Mouse (Mus musculus): ENCODE measurements around the gene Wdr46. TPM values are rescaled to one million over a fixed set of nuclear protein-coding genes. Genes with fewer than 3 reads are reported as not detected.

The Wdr46 gene
- total and polyA plus RNA-seq, 3 experiments = 39.8 to 72.4 (median 49.7) TPM

- DNase-seq (ENCODE audit: extremely low read depth) = no peak
- dilution Hi-C loops (cut with MboI; ENCODE audit: extremely low pct_ligation_motif_present, extremely low pct_unique_long_range_greater_than_20kb, low sequenced_read_pairs) (no loop called here), in situ Hi-C loops (cut with MboI; ENCODE audit: low pct_ligation_motif_present, low pct_unique_long_range_greater_than_20kb, low sequenced_read_pairs) (no loop called here)
- H3K4me3 ChIP-seq (replicated peaks in 1 of 3; ENCODE audit: low read depth in 2 of 3, low read length in 2 of 3, poor library complexity in 1 of 3) = peak overlapping the region; percentile 59 to 90 (median 72)
- no peaks in the 10 kb centered on the region for H3K9me3 ChIP-seq (replicated peaks; ENCODE audit: low read length)
- peak; percentile 72 for TF ChIP-seq SIN3A (IDR thresholded peaks at IDR 0.05; ENCODE audit: low read length)
- TF ChIP-seq TBP (conservative IDR thresholded peaks at IDR 0.05; ENCODE audit: low read depth, low read length) = no peak
- TF ChIP-seq USF2 (conservative IDR thresholded peaks at IDR 0.05; ENCODE audit: low read depth, low read length) = no peak
- no peak for TF ChIP-seq GABPA (IDR thresholded peaks at IDR 0.05; ENCODE audit: insufficient replicate concordance, low read depth, low read length)
- TF ChIP-seq RAD21 (IDR thresholded peaks at IDR 0.05; ENCODE audit: low read depth, low read length) = no peak
- no peak for TF ChIP-seq SMC3 (IDR thresholded peaks at IDR 0.05; ENCODE audit: low read depth, low read length)
- 0 out of 2 replicates have a peak, but pooled peaks have one; percentile 80 for TF ChIP-seq UBTF (IDR thresholded peaks at IDR 0.05; ENCODE audit: low read depth, low read length)
- TF ChIP-seq USF1 (IDR thresholded peaks at IDR 0.05; ENCODE audit: low read depth, low read length) = no peak
- TF ChIP-seq ZNF384 (IDR thresholded peaks at IDR 0.05; ENCODE audit: low read depth, low read length) = no peak
- TF ChIP-seq MXI1 (IDR thresholded peaks at IDR 0.05; ENCODE audit: low read depth, low read length) = peak; percentile 46; the same call in 1 of the 2 replicates
- no peak for TF ChIP-seq POLR2AphosphoS2 (IDR thresholded peaks at IDR 0.05; ENCODE audit: low read depth, low read length)
- TF ChIP-seq TCF12 (IDR thresholded peaks at IDR 0.05; ENCODE audit: low read depth, low read length) = 0 out of 2 replicates have a peak, but pooled peaks have one; percentile 2
- TF ChIP-seq MYC (IDR thresholded peaks at IDR 0.05; ENCODE audit: low read depth, low read length) = no peak
- no peak; the same call in 1 of the 2 replicates for TF ChIP-seq HCFC1 (IDR thresholded peaks at IDR 0.05; ENCODE audit: low read depth, low read length)
- TF ChIP-seq MAZ (IDR thresholded peaks at IDR 0.05; ENCODE audit: low read depth, low read length) = no peak
- TF ChIP-seq CHD2 (IDR thresholded peaks at IDR 0.05; ENCODE audit: low read length) = no peak
- TF ChIP-seq MAFK (IDR thresholded peaks at IDR 0.05; ENCODE audit: insufficient replicate concordance, low read length) = no peak
- no peak for TF ChIP-seq CTCF (conservative IDR thresholded peaks at IDR 0.05 in 1 of 2, IDR thresholded peaks at IDR 0.05 in 1 of 2; ENCODE audit: low read depth in 2 of 2, low read length in 2 of 2)
- TF ChIP-seq NRF1 (IDR thresholded peaks at IDR 0.05; ENCODE audit: low read depth, low read length) = no peak
- H3K79me2 ChIP-seq (replicated peaks; ENCODE audit: control insufficient read depth, extremely low read depth, insufficient read depth, poor library complexity, severe bottlenecking) = peaks cover 8% of the 10 kb centered on the region; the same call in 1 of the 2 replicates
- H3K27ac ChIP-seq (ENCODE audit: insufficient read depth, low read depth) = peak overlapping the region; percentile 53
- H3K27me3 ChIP-seq (replicated peaks) = no peaks in the 10 kb centered on the region
- peak overlapping the region; percentile 50 for H3K9ac ChIP-seq (ENCODE audit: insufficient read depth, low read depth)
- peaks cover 23 to 24% of the 10 kb centered on the region in 2 experiments for H3K36me3 ChIP-seq (replicated peaks in 1 of 2; ENCODE audit: control insufficient read depth in 1 of 2, insufficient read depth in 1 of 2, low read length in 1 of 2)
- peak overlapping the region; percentile 67 for H3K4me2 ChIP-seq (ENCODE audit: insufficient read depth, low read depth, poor library complexity, severe bottlenecking)
- H3K4me1 ChIP-seq (ENCODE audit: control insufficient read depth in 1 of 2, insufficient read depth in 2 of 2) = peaks cover 0 to 25% of the 10 kb centered on the region in 2 experiments; a peak in 2 of 4 replicates
Measured at GRCm38 (mm10) chr17:33908331-33909076, 32.0 kb upstream of the Wdr46 start.
